Mouse (Mus musculus): ENCODE measurements around the gene Mrpl39. TPM values are rescaled to one million over a fixed set of nuclear protein-coding genes. Genes with fewer than 3 reads are reported as not detected.

Gene Mrpl39
- polyA plus RNA-seq, 1 experiment from 2014 or later = 50.7 TPM

GRCm38 (mm10) chr16:84744703-84745490 is 9.4 kb upstream of the Mrpl39 start:
- no peak overlapping the region for H3K9ac ChIP-seq (replicated peaks; ENCODE audit: low read length)
- no peak overlapping the region for H3K4me3 ChIP-seq (ENCODE audit: low read length)
- H3K27ac ChIP-seq (ENCODE audit: low read length) = no peak overlapping the region
- H3K36me3 ChIP-seq (ENCODE audit: insufficient read depth, low read length) = no peaks in the 10 kb centered on the region
- 64% methylated on average over 10 of the region's 10 CpGs for WGBS
- no peak overlapping the region for H3K4me2 ChIP-seq (replicated peaks; ENCODE audit: low read depth, low read length)
- no peaks in the 10 kb centered on the region for H3K9me3 ChIP-seq (ENCODE audit: low read length)
- H3K4me1 ChIP-seq (ENCODE audit: insufficient read depth, low read length) = no peaks in the 10 kb centered on the region
- no peak for ATAC-seq (ENCODE audit: low FRiP score, low TSS enrichment)
- no peaks in the 10 kb centered on the region for H3K27me3 ChIP-seq (ENCODE audit: insufficient read depth, low read length)

GRCm38 (mm10) chr16:84737358-84737757 is 1.8 kb upstream of the Mrpl39 start:
- no peak overlapping the region for H3K4me3 ChIP-seq (ENCODE audit: low read length)
- no peaks in the 10 kb centered on the region for H3K9me3 ChIP-seq (ENCODE audit: low read length)
- H3K27ac ChIP-seq (ENCODE audit: low read length) = no peak overlapping the region
- no peak overlapping the region for H3K9ac ChIP-seq (replicated peaks; ENCODE audit: low read length)
- H3K4me2 ChIP-seq (replicated peaks; ENCODE audit: low read depth, low read length) = no peak overlapping the region
- H3K27me3 ChIP-seq (ENCODE audit: insufficient read depth, low read length) = no peaks in the 10 kb centered on the region
- WGBS = 74% methylated on average over 3 of the region's 3 CpGs
- 0 out of 2 replicates have a peak, but pooled peaks cover 2% of the 10 kb centered on the region for H3K36me3 ChIP-seq (ENCODE audit: insufficient read depth, low read length)
- peaks cover 6% of the 10 kb centered on the region for H3K4me1 ChIP-seq (ENCODE audit: insufficient read depth, low read length)
- ATAC-seq (ENCODE audit: low FRiP score, low TSS enrichment) = no peak

GRCm38 (mm10) chr16:84734806-84735165 is 756 bp downstream of the Mrpl39 start:
- peak overlapping the region; percentile 90 for H3K4me3 ChIP-seq (ENCODE audit: low read length)
- no peaks in the 10 kb centered on the region for H3K27me3 ChIP-seq (ENCODE audit: insufficient read depth, low read length)
- under 1% methylated on average over 15 of the region's 15 CpGs for WGBS
- no peak overlapping the region for H3K27ac ChIP-seq (ENCODE audit: low read length)
- peaks cover 23% of the 10 kb centered on the region for H3K36me3 ChIP-seq (ENCODE audit: insufficient read depth, low read length)
- peak overlapping the region; percentile 84 for H3K9ac ChIP-seq (replicated peaks; ENCODE audit: low read length)
- peak; percentile 57; the same call in 1 of the 2 replicates for ATAC-seq (ENCODE audit: low FRiP score, low TSS enrichment)
- no peaks in the 10 kb centered on the region for H3K9me3 ChIP-seq (ENCODE audit: low read length)
- H3K4me1 ChIP-seq (ENCODE audit: insufficient read depth, low read length) = peaks cover 6% of the 10 kb centered on the region
- H3K4me2 ChIP-seq (replicated peaks; ENCODE audit: low read depth, low read length) = peak overlapping the region; percentile 73

- Histone ChIP-seq H3K9me3 (ENCODE audit: low read length) (no peaks in the 10 kb centered on the region), H3K36me3 (ENCODE audit: insufficient read depth, low read length) (peaks cover 60% of the 10 kb centered on the region), H3K4me3 (ENCODE audit: low read length) (no peak overlapping the region), H3K9ac (replicated peaks; ENCODE audit: low read length) (no peak overlapping the region), H3K27ac (ENCODE audit: low read length) (no peak overlapping the region), H3K4me1 (ENCODE audit: insufficient read depth, low read length) (no peaks in the 10 kb centered on the region), H3K27me3 (ENCODE audit: insufficient read depth, low read length) (no peaks in the 10 kb centered on the region), H3K4me2 (replicated peaks; ENCODE audit: low read depth, low read length) (no peak overlapping the region)
- WGBS = 96% methylated on average over 2 of the region's 2 CpGs
- no peak for ATAC-seq (ENCODE audit: low FRiP score, low TSS enrichment)
Measured at GRCm38 (mm10) chr16:84720670-84721069, 14.9 kb downstream of the Mrpl39 start.

GRCm38 (mm10) chr16:84718250-84718649 is 17.3 kb downstream of the Mrpl39 start:
- H3K27me3 ChIP-seq (ENCODE audit: insufficient read depth, low read length) = no peaks in the 10 kb centered on the region
- no peak overlapping the region for H3K27ac ChIP-seq (ENCODE audit: low read length)
- H3K9me3 ChIP-seq (ENCODE audit: low read length) = no peaks in the 10 kb centered on the region
- H3K36me3 ChIP-seq (ENCODE audit: insufficient read depth, low read length) = peaks cover 40% of the 10 kb centered on the region
- no peak for ATAC-seq (ENCODE audit: low FRiP score, low TSS enrichment)
- WGBS = 93% methylated on average over 4 of the region's 4 CpGs
- H3K9ac ChIP-seq (replicated peaks; ENCODE audit: low read length) = no peak overlapping the region
- H3K4me1 ChIP-seq (ENCODE audit: insufficient read depth, low read length) = no peaks in the 10 kb centered on the region
- no peak overlapping the region for H3K4me3 ChIP-seq (ENCODE audit: low read length)
- H3K4me2 ChIP-seq (replicated peaks; ENCODE audit: low read depth, low read length) = no peak overlapping the region

- no peaks in the 10 kb centered on the region for H3K27me3 ChIP-seq (ENCODE audit: insufficient read depth, low read length)
- H3K4me1 ChIP-seq (ENCODE audit: insufficient read depth, low read length) = no peaks in the 10 kb centered on the region
- H3K27ac ChIP-seq (ENCODE audit: low read length) = no peak overlapping the region
- 95% methylated on average over 10 of the region's 10 CpGs for WGBS
- H3K4me2 ChIP-seq (replicated peaks; ENCODE audit: low read depth, low read length) = no peak overlapping the region
- no peak overlapping the region for H3K4me3 ChIP-seq (ENCODE audit: low read length)
- no peak overlapping the region for H3K9ac ChIP-seq (replicated peaks; ENCODE audit: low read length)
- H3K9me3 ChIP-seq (ENCODE audit: low read length) = no peaks in the 10 kb centered on the region
- peaks cover 35% of the 10 kb centered on the region for H3K36me3 ChIP-seq (ENCODE audit: insufficient read depth, low read length)
- no peak for ATAC-seq (ENCODE audit: low FRiP score, low TSS enrichment)
Measured at GRCm38 (mm10) chr16:84717618-84718248, 17.8 kb downstream of the Mrpl39 start.

- no peak overlapping the region for H3K9ac ChIP-seq (replicated peaks; ENCODE audit: low read length)
Measured at GRCm38 (mm10) chr16:84716724-84717617, 18.6 kb downstream of the Mrpl39 start.

GRCm38 (mm10) chr16:84716197-84716596 is 19.3 kb downstream of the Mrpl39 start:
- Histone ChIP-seq H3K9me3 (ENCODE audit: low read length) (no peaks in the 10 kb centered on the region), H3K4me3 (ENCODE audit: low read length) (no peak overlapping the region), H3K4me1 (ENCODE audit: insufficient read depth, low read length) (no peaks in the 10 kb centered on the region), H3K9ac (replicated peaks; ENCODE audit: low read length) (no peak overlapping the region), H3K4me2 (replicated peaks; ENCODE audit: low read depth, low read length) (no peak overlapping the region), H3K27me3 (ENCODE audit: insufficient read depth, low read length) (no peaks in the 10 kb centered on the region), H3K36me3 (ENCODE audit: insufficient read depth, low read length) (peaks cover 22% of the 10 kb centered on the region), H3K27ac (ENCODE audit: low read length) (no peak overlapping the region)
- ATAC-seq (ENCODE audit: low FRiP score, low TSS enrichment) = no peak
- WGBS = 84% methylated on average over 7 of the region's 7 CpGs

More at GRCm38 (mm10) chr16:84716724-84717617, 18.6 kb downstream of the Mrpl39 start:
- Histone ChIP-seq H3K4me3 (ENCODE audit: low read length) (no peak overlapping the region), H3K36me3 (ENCODE audit: insufficient read depth, low read length) (peaks cover 30% of the 10 kb centered on the region), H3K9me3 (ENCODE audit: low read length) (no peaks in the 10 kb centered on the region), H3K4me2 (replicated peaks; ENCODE audit: low read depth, low read length) (no peak overlapping the region), H3K4me1 (ENCODE audit: insufficient read depth, low read length) (no peaks in the 10 kb centered on the region), H3K27me3 (ENCODE audit: insufficient read depth, low read length) (no peaks in the 10 kb centered on the region), H3K27ac (ENCODE audit: low read length) (no peak overlapping the region)
- 92% methylated on average over 13 of the region's 13 CpGs for WGBS
- ATAC-seq (ENCODE audit: low FRiP score, low TSS enrichment) = no peak

GRCm38 (mm10) chr16:84714978-84715377 is 20.6 kb downstream of the Mrpl39 start:
- no peak for ATAC-seq (ENCODE audit: low FRiP score, low TSS enrichment)
- no peak overlapping the region for H3K4me2 ChIP-seq (replicated peaks; ENCODE audit: low read depth, low read length)
- H3K4me3 ChIP-seq (ENCODE audit: low read length) = no peak overlapping the region
- no peaks in the 10 kb centered on the region for H3K9me3 ChIP-seq (ENCODE audit: low read length)
- no peaks in the 10 kb centered on the region for H3K27me3 ChIP-seq (ENCODE audit: insufficient read depth, low read length)
- H3K9ac ChIP-seq (replicated peaks; ENCODE audit: low read length) = no peak overlapping the region
- 94% methylated on average over 6 of the region's 6 CpGs for WGBS
- 0 out of 2 replicates have a peak, but pooled peaks cover 12% of the 10 kb centered on the region for H3K36me3 ChIP-seq (ENCODE audit: insufficient read depth, low read length)
- H3K27ac ChIP-seq (ENCODE audit: low read length) = no peak overlapping the region
- H3K4me1 ChIP-seq (ENCODE audit: insufficient read depth, low read length) = no peaks in the 10 kb centered on the region
